Comparison of ENCODE assay signal across 21 mouse cellular contexts in the genomic region with DNA sequence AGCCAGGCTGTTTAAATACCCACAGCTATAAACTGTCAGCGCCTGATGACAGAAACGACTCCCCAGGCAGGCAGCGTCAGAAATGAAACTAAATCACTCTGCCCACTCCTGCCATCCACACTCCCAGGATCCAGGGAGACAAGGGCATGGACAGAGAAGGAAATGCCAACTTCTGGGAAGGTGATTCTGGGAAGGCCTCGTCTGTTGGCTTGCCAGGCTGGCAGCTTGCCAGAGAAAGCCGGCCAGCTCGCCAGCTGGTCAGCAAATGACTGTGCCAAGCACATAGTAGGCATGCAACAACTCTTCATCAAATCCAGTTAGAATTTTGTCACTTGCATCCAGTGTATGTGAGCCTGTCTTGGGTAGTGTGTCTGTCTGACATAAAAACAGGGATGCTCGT. TPM values are rescaled to one million over a fixed set of nuclear protein-coding genes. Genes with fewer than 3 reads are reported as not detected.
DNase-seq lines count a peak whose midpoint lies in the region; ATAC-seq and TF ChIP-seq lines count a peak whose summit lies in the region.
"Had no signal": no experiment of that assay in that cellular context is flagged by ENCODE, and none has a peak within 500 bp of the region (broad histone marks: within the 10 kb centered on the region; RNA-seq: fewer than 3 reads in every experiment).

No protein-coding gene starts in this region.

- no peak overlapping the region for H3K4me2 ChIP-seq in hindbrain, postnatal 0 days (ENCODE audit: low read depth, low read length)
- no peak overlapping the region for H3K4me2 ChIP-seq in hindbrain, embryonic 12.5 days (replicated peaks)
- H3K4me2 ChIP-seq in midbrain, embryonic 11.5 days: no peak overlapping the region
- no peak overlapping the region for H3K4me2 ChIP-seq in midbrain, embryonic 14.5 days (ENCODE audit: low read length)
- H3K4me2 ChIP-seq: embryonic facial prominence, embryonic 13.5 days; heart, embryonic 15.5 days; midbrain, embryonic 12.5 days had no signal

- no peak overlapping the region for H3K4me3 ChIP-seq in hindbrain, postnatal 0 days (ENCODE audit: low read length)
- H3K4me3 ChIP-seq in hindbrain, embryonic 12.5 days: no peak overlapping the region
- no peak overlapping the region for H3K4me3 ChIP-seq in midbrain, embryonic 11.5 days (ENCODE audit: low read depth, low read length)
- H3K4me3 ChIP-seq in midbrain, embryonic 14.5 days (replicated peaks; ENCODE audit: low read depth, low read length): no peak overlapping the region
- peak overlapping the region; percentile 9; the same call in 1 of the 2 replicates for H3K4me3 ChIP-seq in small intestine, adult 2 months (ENCODE audit: low read depth, low read length)
- H3K4me3 ChIP-seq: embryonic facial prominence, embryonic 13.5 days; gastrocnemius, adult 2 months; heart, embryonic 15.5 days; midbrain, embryonic 12.5 days had no signal

- TF ChIP-seq CTCF in hindbrain, postnatal 0 days (IDR thresholded peaks at IDR 0.05; ENCODE audit: low read depth): no peak
- no peak for TF ChIP-seq CTCF in small intestine, adult 2 months (IDR thresholded peaks at IDR 0.05; ENCODE audit: extremely low read depth, insufficient read length, insufficient replicate concordance, low read depth, low read length)

- H3K36me3 ChIP-seq in hindbrain, postnatal 0 days (ENCODE audit: insufficient read depth, low read length): no peaks in the 10 kb centered on the region
- no peaks in the 10 kb centered on the region for H3K36me3 ChIP-seq in hindbrain, embryonic 12.5 days
- no peaks in the 10 kb centered on the region for H3K36me3 ChIP-seq in midbrain, embryonic 11.5 days (ENCODE audit: control insufficient read depth, insufficient read depth, low read length)
- no peaks in the 10 kb centered on the region for H3K36me3 ChIP-seq in midbrain, embryonic 14.5 days (ENCODE audit: control insufficient read depth, insufficient read depth, low read length)
- H3K36me3 ChIP-seq in small intestine, adult 2 months (ENCODE audit: control insufficient read depth, insufficient read depth, low read length): no peaks in the 10 kb centered on the region
- H3K36me3 ChIP-seq: embryonic facial prominence, embryonic 13.5 days; heart, embryonic 15.5 days; midbrain, embryonic 12.5 days had no signal

- no peak overlapping the region for H3K9ac ChIP-seq in hindbrain, postnatal 0 days (replicated peaks; ENCODE audit: low read length)
- no peak overlapping the region for H3K9ac ChIP-seq in hindbrain, embryonic 12.5 days
- H3K9ac ChIP-seq in midbrain, embryonic 11.5 days (ENCODE audit: low read length): no peak overlapping the region
- H3K9ac ChIP-seq in midbrain, embryonic 14.5 days (replicated peaks; ENCODE audit: low read length): no peak overlapping the region
- H3K9ac ChIP-seq: embryonic facial prominence, embryonic 13.5 days; heart, embryonic 15.5 days; midbrain, embryonic 12.5 days had no signal

- no peak for ATAC-seq in hindbrain, postnatal 0 days
- ATAC-seq in hindbrain, embryonic 12.5 days (ENCODE audit: low FRiP score): no peak
- ATAC-seq in midbrain, embryonic 11.5 days (ENCODE audit: low FRiP score): no peak
- ATAC-seq in midbrain, embryonic 14.5 days (ENCODE audit: low FRiP score, low TSS enrichment): no peak
- ATAC-seq: forebrain, embryonic 14.5 days had no signal

- H3K9me3 ChIP-seq in hindbrain, postnatal 0 days (ENCODE audit: low read length): no peaks in the 10 kb centered on the region
- H3K9me3 ChIP-seq in hindbrain, embryonic 12.5 days (replicated peaks): no peaks in the 10 kb centered on the region
- no peaks in the 10 kb centered on the region for H3K9me3 ChIP-seq in midbrain, embryonic 11.5 days (ENCODE audit: control insufficient read depth, low read length)
- H3K9me3 ChIP-seq in midbrain, embryonic 14.5 days (ENCODE audit: control insufficient read depth, low read length): no peaks in the 10 kb centered on the region
- H3K9me3 ChIP-seq: embryonic facial prominence, embryonic 13.5 days; heart, embryonic 15.5 days; midbrain, embryonic 12.5 days had no signal

- no peak for TF ChIP-seq POLR2A in small intestine, adult 2 months (IDR thresholded peaks at IDR 0.05; ENCODE audit: low read depth, low read length)

- no peak overlapping the region for H3K27ac ChIP-seq in hindbrain, postnatal 0 days
- no peak overlapping the region for H3K27ac ChIP-seq in hindbrain, embryonic 12.5 days
- H3K27ac ChIP-seq in midbrain, embryonic 11.5 days (ENCODE audit: low read depth, low read length): no peak overlapping the region
- no peak overlapping the region for H3K27ac ChIP-seq in midbrain, embryonic 14.5 days (replicated peaks; ENCODE audit: low read depth, low read length)
- no peak overlapping the region for H3K27ac ChIP-seq in small intestine, adult 2 months (ENCODE audit: insufficient read depth, low read depth, low read length)
- H3K27ac ChIP-seq: embryonic facial prominence, embryonic 13.5 days; gastrocnemius, adult 2 months; heart, embryonic 15.5 days; midbrain, embryonic 12.5 days had no signal

- no peaks in the 10 kb centered on the region for H3K4me1 ChIP-seq in hindbrain, postnatal 0 days (ENCODE audit: insufficient read depth, low read length)
- H3K4me1 ChIP-seq in hindbrain, embryonic 12.5 days: peaks cover 13% of the 10 kb centered on the region
- H3K4me1 ChIP-seq in midbrain, embryonic 11.5 days (ENCODE audit: control insufficient read depth, insufficient read depth, low read length): no peaks in the 10 kb centered on the region
- H3K4me1 ChIP-seq in midbrain, embryonic 14.5 days (ENCODE audit: control insufficient read depth, insufficient read depth, low read length): 0 out of 2 replicates have a peak, but pooled peaks cover 10% of the 10 kb centered on the region
- peaks cover 8% of the 10 kb centered on the region for H3K4me1 ChIP-seq in small intestine, adult 2 months (ENCODE audit: control insufficient read depth, insufficient read depth, insufficient read length, low read length)

- peak; percentile 79 to 81 for DNase-seq in cerebellum, postnatal 14 days
- DNase-seq in cerebellum, adult 9-10 months: no peak
- peak; percentile 29 for DNase-seq in hindbrain, postnatal 0 days (ENCODE audit: low spot score)
- DNase-seq in midbrain, embryonic 11.5 days (ENCODE audit: low spot score, missing footprints): peak; percentile 49
- no peak for DNase-seq in midbrain, embryonic 14.5 days
- no peak for DNase-seq in thymus, postnatal 10 days (ENCODE audit: low spot score in 2 of 2)
- DNase-seq: adrenal gland, postnatal 14 days; cerebellum, adult 11-12 months; gastrocnemius, adult 2 months; heart, postnatal 36 days; kidney, adult 9 months; kidney, postnatal 4 days; retina, postnatal 1 day; right cerebral cortex, postnatal 25 days; thymus, postnatal 14 days had no signal

- no peaks in the 10 kb centered on the region for H3K27me3 ChIP-seq in hindbrain, postnatal 0 days (ENCODE audit: insufficient read depth, low read length)
- peaks cover 22% of the 10 kb centered on the region for H3K27me3 ChIP-seq in hindbrain, embryonic 12.5 days
- no peaks in the 10 kb centered on the region for H3K27me3 ChIP-seq in midbrain, embryonic 11.5 days (ENCODE audit: control insufficient read depth, insufficient read depth, low read length)
- H3K27me3 ChIP-seq in midbrain, embryonic 14.5 days (ENCODE audit: control insufficient read depth, insufficient read depth, low read length): no peaks in the 10 kb centered on the region
- H3K27me3 ChIP-seq in small intestine, adult 2 months (ENCODE audit: control insufficient read depth, insufficient read depth, low read length): no peaks in the 10 kb centered on the region

- WGBS in hindbrain, postnatal 0 days: 37% methylated on average over 7 of the region's 7 CpGs
- WGBS in hindbrain, embryonic 12.5 days: 73% methylated on average over 7 of the region's 7 CpGs
- WGBS in midbrain, embryonic 11.5 days: 82% methylated on average over 7 of the region's 7 CpGs
- 72% methylated on average over 7 of the region's 7 CpGs for WGBS in midbrain, embryonic 14.5 days
- 19% methylated on average over 7 of the region's 7 CpGs for WGBS in small intestine, adult 2 months

RNA-seq across cellular contexts. Expression of gene Camk2n1, which starts 17.1 kb away (rescaled TPM):
- total RNA-seq in hindbrain, postnatal 0 days (2014; rRNA removed): 34.9 and 37.5 TPM in 2 replicates
- polyA plus RNA-seq in hindbrain, postnatal 0 days (2015; fragmentation: Nextera tagmentation; extraction: Ambion mirVana): 29.5 and 33.5 TPM in 2 replicates
- polyA plus RNA-seq in hindbrain, embryonic 12.5 days (2016; fragmentation: Nextera tagmentation; extraction: Ambion mirVana): 7.9 TPM in 2 replicates
- polyA plus RNA-seq in midbrain, embryonic 11.5 days (2014; fragmentation: Nextera tagmentation; extraction: Ambion mirVana): 6.0 and 6.1 TPM in 2 replicates
- polyA plus RNA-seq in midbrain, embryonic 14.5 days (2014; fragmentation: Nextera tagmentation; extraction: Ambion mirVana): 15.4 and 20.5 TPM in 2 replicates
- 38.7 and 93.9 TPM in 2 replicates for polyA plus RNA-seq in small intestine, adult 2 months (2012; rRNA removed)

RNA-seq across cellular contexts. Expression of gene Mul1, which starts 36.8 kb away (rescaled TPM):
- total RNA-seq in hindbrain, postnatal 0 days (2014; rRNA removed): 36.2 and 39.1 TPM in 2 replicates
- 19.1 and 21.6 TPM in 2 replicates for polyA plus RNA-seq in hindbrain, postnatal 0 days (2015; fragmentation: Nextera tagmentation; extraction: Ambion mirVana)
- 16.1 and 22.3 TPM in 2 replicates for polyA plus RNA-seq in hindbrain, embryonic 12.5 days (2016; fragmentation: Nextera tagmentation; extraction: Ambion mirVana)
- 17.9 and 18.5 TPM in 2 replicates for polyA plus RNA-seq in midbrain, embryonic 11.5 days (2014; fragmentation: Nextera tagmentation; extraction: Ambion mirVana)
- 22.8 and 23.8 TPM in 2 replicates for polyA plus RNA-seq in midbrain, embryonic 14.5 days (2014; fragmentation: Nextera tagmentation; extraction: Ambion mirVana)
- 21.1 and 29.5 TPM in 2 replicates for polyA plus RNA-seq in small intestine, adult 2 months (2012; rRNA removed)

Comparison
In these comparisons a context has a peak if more than half of its experiments do, and no peak if none do; other contexts are left out.
1. DNase-seq: peak in cerebellum, postnatal 14 days (2 of 2), hindbrain, postnatal 0 days (single experiment) and midbrain, embryonic 11.5 days (single experiment); none in cerebellum, adult 9-10 months (single experiment), midbrain, embryonic 14.5 days (single experiment) and thymus, postnatal 10 days (0 of 2).